Mouse (Mus musculus) heart, embryonic 12.5 days (tissue): ENCODE data around the gene Cfap221. TPM values are rescaled to one million over a fixed set of nuclear protein-coding genes. Genes with fewer than 3 reads are reported as not detected.

Experiments used
- polyA plus RNA-seq: library from polyadenylated mRNA; unstranded; fragments of >200 nt; fragmentation: Nextera tagmentation; extraction: Ambion mirVana; gene quantifications from 2 replicates; pipeline ENCODE4 v1.2.1, GENCODE M21; 2016

Gene Cfap221
- polyA plus RNA-seq, 1 experiment from 2014 or later: not detected

Other genes starting within 250 kb of the Cfap221 start
- gene Ptpn4, start 159.6 kb downstream of the Cfap221 start, polyA plus RNA-seq: 6.4 and 7.5 TPM in 2 replicates
- 6.1 and 6.4 TPM in 2 replicates for gene Tmem177, start 84.0 kb downstream of the Cfap221 start, polyA plus RNA-seq
- gene Sctr, start 9.7 kb upstream of the Cfap221 start, polyA plus RNA-seq: 0.09 and 0.17 TPM in 2 replicates
- gene Tmem37, start 76.8 kb upstream of the Cfap221 start, polyA plus RNA-seq: 14.3 and 15.0 TPM in 2 replicates
- gene Dbi, start 123.8 kb upstream of the Cfap221 start, polyA plus RNA-seq: 655 and 695 TPM in 2 replicates
- gene 3110009E18Rik, start 124.0 kb upstream of the Cfap221 start, polyA plus RNA-seq: 11.8 and 14.1 TPM in 2 replicates